Mouse (Mus musculus): ENCODE measurements around the gene 5430427O19Rik. TPM values are rescaled to one million over a fixed set of nuclear protein-coding genes. Genes with fewer than 3 reads are reported as not detected.

Gene 5430427O19Rik
- total and polyA plus RNA-seq, 2 experiments from 2014 or later: not detected

DNA sequence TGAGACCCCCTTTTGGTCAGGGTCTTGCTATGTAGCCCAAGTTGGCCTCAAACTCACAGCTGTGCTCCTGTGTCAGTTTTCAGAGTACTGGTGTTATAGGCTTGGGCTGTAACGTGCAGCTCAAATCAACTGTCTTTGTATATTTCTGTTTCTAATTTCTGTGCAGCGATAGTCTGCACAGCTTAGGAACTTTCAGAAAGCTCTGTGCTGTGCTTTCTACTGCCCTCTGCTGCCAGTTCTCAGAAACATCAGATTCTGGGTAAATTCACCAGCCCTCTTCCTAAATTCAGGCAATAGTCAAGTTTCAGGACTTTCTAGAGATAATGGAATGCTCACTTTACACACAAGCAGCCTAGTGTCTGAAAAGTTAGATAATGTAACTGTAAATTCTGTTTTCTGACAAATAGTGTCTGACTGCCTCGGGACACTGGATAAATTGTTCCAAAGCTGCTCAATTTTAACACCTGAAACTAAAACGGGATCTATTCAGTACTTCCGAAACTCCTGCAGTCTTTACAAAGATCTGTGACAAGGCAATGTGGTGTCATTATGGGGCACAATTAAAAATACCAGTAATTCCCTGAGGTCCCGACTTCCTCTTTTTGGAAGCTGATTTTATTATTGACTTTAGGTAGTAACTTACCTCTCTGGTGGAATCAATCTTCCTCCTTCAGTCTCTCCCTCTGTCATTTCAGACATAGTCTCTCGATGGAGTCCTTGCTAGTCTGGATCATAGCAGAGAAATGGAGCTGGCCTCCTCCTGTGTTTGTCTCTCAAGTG is 9.2 kb downstream of the 5430427O19Rik start:
- H3K27me3 ChIP-seq (ENCODE audit: insufficient read depth, low read length): no peaks in the 10 kb centered on the region
- no peak overlapping the region for H3K4me3 ChIP-seq (ENCODE audit: low read depth, low read length)
- peak; percentile 40 for DNase-seq (ENCODE audit: low spot score)
- H3K4me1 ChIP-seq (ENCODE audit: insufficient read depth, low read length): no peaks in the 10 kb centered on the region
- no peak overlapping the region for H3K4me2 ChIP-seq (ENCODE audit: low read depth, low read length, poor library complexity, severe bottlenecking)
- no peak overlapping the region for H3K9ac ChIP-seq (replicated peaks; ENCODE audit: low read length, poor library complexity, severe bottlenecking)
- ATAC-seq (ENCODE audit: low FRiP score): no peak
- no peaks in the 10 kb centered on the region for H3K36me3 ChIP-seq (ENCODE audit: insufficient read depth, low read length)
- WGBS: 61% methylated on average over 7 of the region's 7 CpGs
- no peak overlapping the region for H3K27ac ChIP-seq (ENCODE audit: low read depth, low read length)
- no peaks in the 10 kb centered on the region for H3K9me3 ChIP-seq (ENCODE audit: low read length)
- peak; percentile 70 for TF ChIP-seq CTCF (IDR thresholded peaks at IDR 0.05)

DNA sequence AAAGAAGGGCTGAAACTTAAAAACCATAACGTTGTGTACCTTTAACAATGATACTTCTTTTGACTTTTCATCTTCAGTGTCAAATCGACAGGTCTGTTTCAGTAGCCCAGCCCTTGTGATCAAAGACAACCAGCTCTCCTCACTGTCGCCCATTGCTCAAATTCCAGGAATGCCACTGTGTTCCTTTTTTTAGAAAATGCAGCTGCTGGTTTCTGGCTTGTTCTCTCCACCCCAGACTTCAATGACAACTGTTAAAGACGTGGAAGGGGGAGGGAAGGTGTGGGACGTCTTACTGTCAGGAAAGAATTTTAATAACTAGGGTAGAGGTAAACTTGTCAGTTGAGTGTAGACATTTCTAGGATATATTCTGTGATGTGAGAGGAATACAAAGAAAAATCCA is 16.5 kb downstream of the 5430427O19Rik start:
- Histone ChIP-seq H3K9me3 (ENCODE audit: low read length) (no peaks in the 10 kb centered on the region), H3K27me3 (ENCODE audit: insufficient read depth, low read length) (no peaks in the 10 kb centered on the region), H3K27ac (ENCODE audit: low read depth, low read length) (no peak overlapping the region), H3K9ac (replicated peaks; ENCODE audit: low read length, poor library complexity, severe bottlenecking) (no peak overlapping the region), H3K4me3 (ENCODE audit: low read depth, low read length) (no peak overlapping the region), H3K36me3 (ENCODE audit: insufficient read depth, low read length) (no peaks in the 10 kb centered on the region), H3K4me1 (ENCODE audit: insufficient read depth, low read length) (no peaks in the 10 kb centered on the region), H3K4me2 (ENCODE audit: low read depth, low read length, poor library complexity, severe bottlenecking) (no peak overlapping the region)
- 39% methylated on average over 5 of the region's 5 CpGs for WGBS
- ATAC-seq (ENCODE audit: low FRiP score): no peak
- no peak for TF ChIP-seq CTCF (IDR thresholded peaks at IDR 0.05)
- no peak for DNase-seq (ENCODE audit: low spot score)

- ATAC-seq (ENCODE audit: low FRiP score): no peak
- 59% methylated on average over 1 of the region's 1 CpGs for WGBS
Measured at GRCm38 (mm10) chrX:85901195-85901594, 31.0 kb downstream of the 5430427O19Rik start.

GRCm38 (mm10) chrX:85919034-85919433 is 48.9 kb downstream of the 5430427O19Rik start:
- H3K27ac ChIP-seq (ENCODE audit: low read depth, low read length): no peak overlapping the region
- no peak overlapping the region for H3K4me2 ChIP-seq (ENCODE audit: low read depth, low read length, poor library complexity, severe bottlenecking)
- H3K36me3 ChIP-seq (ENCODE audit: insufficient read depth, low read length): no peaks in the 10 kb centered on the region
- H3K4me1 ChIP-seq (ENCODE audit: insufficient read depth, low read length): no peaks in the 10 kb centered on the region
- no peaks in the 10 kb centered on the region for H3K27me3 ChIP-seq (ENCODE audit: insufficient read depth, low read length)
- 55% methylated on average over 3 of the region's 3 CpGs for WGBS
- ATAC-seq (ENCODE audit: low FRiP score) (no peak), DNase-seq (ENCODE audit: low spot score) (peak; percentile 8)
- peak; percentile 63 for TF ChIP-seq CTCF (IDR thresholded peaks at IDR 0.05)
- no peak overlapping the region for H3K9ac ChIP-seq (replicated peaks; ENCODE audit: low read length, poor library complexity, severe bottlenecking)
- no peak overlapping the region for H3K4me3 ChIP-seq (ENCODE audit: low read depth, low read length)
- H3K9me3 ChIP-seq (ENCODE audit: low read length): no peaks in the 10 kb centered on the region

More at GRCm38 (mm10) chrX:85901195-85901594, 31.0 kb downstream of the 5430427O19Rik start:
- H3K4me1 ChIP-seq (ENCODE audit: insufficient read depth, low read length): no peaks in the 10 kb centered on the region
- no peaks in the 10 kb centered on the region for H3K36me3 ChIP-seq (ENCODE audit: insufficient read depth, low read length)
- H3K27me3 ChIP-seq (ENCODE audit: insufficient read depth, low read length): no peaks in the 10 kb centered on the region
- H3K27ac ChIP-seq (ENCODE audit: low read depth, low read length): no peak overlapping the region
- no peaks in the 10 kb centered on the region for H3K9me3 ChIP-seq (ENCODE audit: low read length)
- H3K4me3 ChIP-seq (ENCODE audit: low read depth, low read length): no peak overlapping the region
- TF ChIP-seq CTCF (IDR thresholded peaks at IDR 0.05): no peak
- no peak overlapping the region for H3K9ac ChIP-seq (replicated peaks; ENCODE audit: low read length, poor library complexity, severe bottlenecking)
- no peak overlapping the region for H3K4me2 ChIP-seq (ENCODE audit: low read depth, low read length, poor library complexity, severe bottlenecking)
- DNase-seq (ENCODE audit: low spot score): no peak

DNA sequence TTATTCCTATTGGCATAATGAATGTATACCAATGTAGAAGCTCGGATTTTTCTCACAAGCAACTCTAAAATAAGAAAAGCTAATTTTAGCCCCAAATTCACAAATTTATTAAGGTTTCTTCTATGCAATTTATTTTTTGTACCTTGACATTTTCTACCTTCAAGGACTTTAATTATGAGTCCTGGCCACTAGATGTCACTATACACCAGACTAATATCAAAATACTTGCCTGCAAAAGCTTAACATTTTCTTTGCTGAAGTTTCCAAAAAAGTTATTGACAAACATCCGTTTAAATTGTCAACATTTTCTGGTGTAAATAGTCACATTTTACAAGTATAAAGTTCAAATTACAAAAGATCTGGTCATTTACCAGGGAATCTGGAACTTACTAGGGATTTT is 62.8 kb downstream of the 5430427O19Rik start:
- no peak overlapping the region for H3K27ac ChIP-seq (ENCODE audit: low read depth, low read length)
- no peaks in the 10 kb centered on the region for H3K36me3 ChIP-seq (ENCODE audit: insufficient read depth, low read length)
- no peaks in the 10 kb centered on the region for H3K4me1 ChIP-seq (ENCODE audit: insufficient read depth, low read length)
- H3K4me2 ChIP-seq (ENCODE audit: low read depth, low read length, poor library complexity, severe bottlenecking): no peak overlapping the region
- ATAC-seq (ENCODE audit: low FRiP score) (no peak), DNase-seq (ENCODE audit: low spot score) (peak; percentile 49)
- no peak overlapping the region for H3K9ac ChIP-seq (replicated peaks; ENCODE audit: low read length, poor library complexity, severe bottlenecking)
- no peaks in the 10 kb centered on the region for H3K9me3 ChIP-seq (ENCODE audit: low read length)
- no peak overlapping the region for H3K4me3 ChIP-seq (ENCODE audit: low read depth, low read length)
- peak; percentile 62 for TF ChIP-seq CTCF (IDR thresholded peaks at IDR 0.05)
- WGBS: 7% methylated on average over 2 of the region's 2 CpGs
- H3K27me3 ChIP-seq (ENCODE audit: insufficient read depth, low read length): no peaks in the 10 kb centered on the region

Other genes starting within 250 kb of the 5430427O19Rik start
- 14.6 and 19.4 TPM in 2 replicates for gene Gk, start 93.5 kb upstream of the 5430427O19Rik start, total RNA-seq (2014; rRNA removed)
- 10.9 and 11.6 TPM in 2 replicates for gene Gk, start 93.5 kb upstream of the 5430427O19Rik start, polyA plus RNA-seq (2015; fragmentation: Nextera tagmentation; extraction: Ambion mirVana)
- not detected in 2 replicates for gene Samt3, start 173.8 kb downstream of the 5430427O19Rik start, total RNA-seq (2014; rRNA removed)
- gene Samt3, start 173.8 kb downstream of the 5430427O19Rik start, polyA plus RNA-seq (2015; fragmentation: Nextera tagmentation; extraction: Ambion mirVana): not detected in 2 replicates